Mouse (Mus musculus) midbrain, postnatal 0 days (tissue): ENCODE measurements around the gene Plek. TPM values are rescaled to one million over a fixed set of nuclear protein-coding genes. Genes with fewer than 3 reads are reported as not detected.
"Not testable (repeated sequence)": the region's sequence is repeated elsewhere in the genome, so short reads cannot be mapped to it uniquely, and the experiment has no call there.

Experiments used
- ATAC-seq: fragments of 200-750 bp; cut with Nextera tagmentation; 2 replicates; pipeline ENCODE4 v1.8.0; 2017; ENCODE audit warnings: moderate number of reproducible peaks, mild to moderate bottlenecking, moderate TSS enrichment, moderate library complexity; ENCODE audit not compliant: low FRiP score
- DNase-seq: peaks from one replicate; pipeline ENCODE4 v3.0.0-alpha.2; 2015; ENCODE audit warnings: low spot score
- H3K27ac ChIP-seq: fragments of 300-500 bp; sonication (generic); 2 replicates; pipeline ENCODE4 v1.5.1; 2014; ENCODE audit warnings: low read depth, mild to moderate bottlenecking, low read length, mixed read lengths
- H3K27me3 ChIP-seq: fragments of 300-500 bp; sonication (generic); 2 replicates; pipeline ENCODE4 v1.6.1; 2014; ENCODE audit warnings: low read length, control low read depth, mixed read lengths; ENCODE audit not compliant: insufficient read depth
- H3K36me3 ChIP-seq: fragments of 300-500 bp; sonication (generic); 2 replicates; pipeline ENCODE4 v1.6.1; 2014; ENCODE audit warnings: low read length, control low read depth, mixed read lengths; ENCODE audit not compliant: insufficient read depth
- H3K4me1 ChIP-seq: fragments of 300-500 bp; sonication (generic); 2 replicates; pipeline ENCODE4 v1.6.1; 2014; ENCODE audit warnings: mild to moderate bottlenecking, control low read depth, antibody characterized with exemption, low read length, mixed read lengths; ENCODE audit not compliant: insufficient read depth
- H3K4me2 ChIP-seq: fragments of 300-500 bp; sonication (generic); 2 replicates; pipeline ENCODE4 v1.6.1; 2014; ENCODE audit warnings: low read depth, mild to moderate bottlenecking, low read length, mixed read lengths; ENCODE audit not compliant: poor library complexity, severe bottlenecking
- H3K4me3 ChIP-seq: fragments of 300-500 bp; sonication (generic); 2 replicates; pipeline ENCODE4 v1.5.1; 2014; ENCODE audit warnings: low read depth, mild to moderate bottlenecking, low read length, moderate library complexity
- H3K9ac ChIP-seq: fragments of 300-500 bp; sonication (generic); replicated peaks from 2 replicates; pipeline ENCODE4 v1.6.1; 2014; ENCODE audit warnings: mild to moderate bottlenecking, low read length, moderate library complexity, mixed read lengths; ENCODE audit not compliant: poor library complexity, severe bottlenecking
- H3K9me3 ChIP-seq: fragments of 300-500 bp; sonication (generic); 2 replicates; pipeline ENCODE4 v1.6.1; 2016; ENCODE audit warnings: low read length, control low read depth
- CTCF ChIP-seq: IDR thresholded peaks from 2 replicates; pipeline ENCODE4 v1.5.1; 2016; ENCODE audit warnings: antibody characterized with exemption, mild to moderate bottlenecking
- whole genome bisulfite sequencing: fragments of 180-500 bp; shearing (Covaris S2); extraction: QIAGEN DNeasy Blood & Tissue Kit; methylation state at CpG from one replicate; pipeline ENCODE4 v1.1.7; 2014; 5-methylcytosine and 5-hydroxymethylcytosine counted together
- polyA plus RNA-seq: library from polyadenylated mRNA; unstranded; fragments of >200 nt; fragmentation: Nextera tagmentation; extraction: Ambion mirVana; gene quantifications from 2 replicates; pipeline ENCODE4 v1.2.1, GENCODE M21; 2015
- total RNA-seq: library from RNA; depleted of rRNA; stranded (reverse); fragments of >200 nt; gene quantifications from 2 replicates; pipeline ENCODE4 v1.2.3, GENCODE M21; 2014

Plek gene
- total and polyA plus RNA-seq, 2 experiments from 2014 or later: 4.0 to 5.4 TPM

DNA sequence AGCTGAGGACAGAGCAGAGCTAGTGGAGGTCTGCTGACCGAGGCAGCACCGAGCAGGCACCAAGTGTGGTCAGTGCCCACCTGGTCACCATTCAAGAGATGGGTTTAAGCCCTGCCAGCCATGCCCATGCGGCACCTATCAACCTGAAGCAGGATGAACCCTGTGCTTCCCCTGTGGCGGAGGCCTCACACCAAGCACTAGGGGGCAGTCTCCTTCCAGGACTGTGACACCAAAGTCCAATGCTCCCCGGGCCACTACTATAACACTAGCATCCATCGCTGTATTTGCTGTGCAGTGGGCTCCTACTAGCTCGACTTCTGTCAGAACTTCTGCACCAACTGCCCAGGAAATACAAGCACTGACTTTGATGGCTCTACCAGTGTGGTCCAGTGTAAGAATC, 32.9 kb downstream of the Plek start:
- Histone ChIP-seq H3K9me3 (peaks cover 5% of the 10 kb centered on the region; the same call in 1 of the 2 replicates), H3K4me2 (no peak overlapping the region), H3K9ac (no peak overlapping the region), H3K36me3 (no peaks in the 10 kb centered on the region), H3K27me3 (no peaks in the 10 kb centered on the region), H3K4me3 (no peak overlapping the region), H3K4me1 (no peaks in the 10 kb centered on the region), H3K27ac (no peak overlapping the region)
- 94% methylated on average over 7 of the region's 7 CpGs for WGBS
- TF ChIP-seq CTCF: no peak
- ATAC-seq: no peak
- DNase-seq: no peak

DNA sequence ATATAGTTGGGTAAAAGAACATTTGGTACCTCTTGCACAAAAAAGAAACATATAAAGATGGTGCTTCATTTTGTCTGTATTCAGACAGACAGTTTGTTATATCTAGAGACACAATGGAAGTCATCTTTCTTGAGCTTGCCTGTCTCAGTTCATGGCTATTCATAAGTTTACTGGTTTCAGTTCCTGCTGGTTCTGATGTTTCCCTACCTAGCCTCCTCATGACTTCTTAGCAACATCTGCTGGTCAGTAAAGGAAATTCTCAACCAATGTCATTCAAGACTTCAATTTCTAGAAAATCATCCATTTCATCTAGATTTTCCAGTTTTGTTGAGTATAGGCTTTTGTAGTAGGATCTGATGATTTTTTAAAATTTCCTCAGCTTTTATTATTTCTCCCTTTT, 39.2 kb downstream of the Plek start:
- Histone ChIP-seq H3K36me3 (no peaks in the 10 kb centered on the region), H3K27ac (no peak overlapping the region), H3K9me3 (no peaks in the 10 kb centered on the region), H3K27me3 (no peaks in the 10 kb centered on the region), H3K4me3 (no peak overlapping the region), H3K4me1 (no peaks in the 10 kb centered on the region), H3K4me2 (no peak overlapping the region), H3K9ac (no peak overlapping the region)
- no peak for TF ChIP-seq CTCF
- DNase-seq (no peak), ATAC-seq (no peak)

DNA sequence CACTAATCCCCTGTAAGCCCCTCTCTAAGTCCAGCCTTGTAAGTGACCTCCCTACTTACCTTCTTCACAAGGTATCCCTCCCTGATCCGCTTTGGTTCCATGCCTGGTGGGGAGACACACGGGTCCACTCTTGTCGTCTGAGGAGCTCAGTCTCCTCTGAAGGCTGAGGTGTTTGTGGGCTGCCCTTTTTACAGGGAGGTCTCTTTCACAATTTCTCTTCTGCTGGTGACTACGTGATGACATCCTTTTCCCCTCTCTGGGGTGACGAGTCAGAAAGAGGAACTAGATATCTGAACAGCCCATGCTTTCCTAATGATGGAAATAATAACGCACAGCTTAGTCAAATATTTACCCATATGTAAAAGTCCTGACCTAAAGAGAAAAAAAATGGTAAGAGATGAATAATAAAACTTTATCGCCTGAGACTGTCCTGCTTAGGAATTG, 43.7 kb downstream of the Plek start:
- no peaks in the 10 kb centered on the region for H3K9me3 ChIP-seq
- no peaks in the 10 kb centered on the region for H3K36me3 ChIP-seq
- no peaks in the 10 kb centered on the region for H3K27me3 ChIP-seq
- H3K4me3 ChIP-seq: no peak overlapping the region
- no peak for TF ChIP-seq CTCF
- WGBS: 80% methylated on average over 7 of the region's 7 CpGs
- ATAC-seq: no peak
- no peak for DNase-seq
- H3K4me1 ChIP-seq: no peaks in the 10 kb centered on the region
- no peak overlapping the region for H3K4me2 ChIP-seq
- no peak overlapping the region for H3K9ac ChIP-seq
- no peak overlapping the region for H3K27ac ChIP-seq

DNA sequence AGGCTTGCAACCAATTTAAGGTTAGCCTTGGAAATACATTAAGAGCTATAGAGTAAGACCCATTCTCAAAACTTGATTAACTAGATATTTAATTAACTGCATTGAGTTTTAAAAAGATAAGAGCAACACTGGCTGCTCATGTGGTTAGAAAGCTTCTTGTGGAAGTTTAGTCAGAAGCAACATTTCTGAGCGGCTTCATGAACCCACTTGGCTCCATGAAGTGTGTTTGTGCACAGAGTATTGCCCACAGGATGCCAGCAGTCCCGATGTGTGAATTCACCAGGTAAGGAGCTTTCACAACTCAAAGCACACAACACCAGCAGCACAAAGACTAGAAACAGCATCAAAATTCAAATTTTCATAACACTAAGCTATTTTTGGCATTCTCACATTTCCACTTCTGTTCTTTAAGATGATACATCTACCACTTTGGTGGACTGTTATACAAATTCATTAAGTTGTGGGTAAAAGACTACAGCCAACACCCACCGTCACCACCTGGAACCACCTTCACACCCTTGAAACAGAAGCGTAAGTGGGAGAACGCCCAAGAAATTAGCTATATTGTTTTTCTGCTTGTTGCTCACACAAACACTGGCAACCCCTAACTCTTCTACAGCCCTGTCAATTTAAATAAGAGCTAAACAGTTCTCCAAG, 44.5 kb downstream of the Plek start:
- Histone ChIP-seq H3K36me3 (no peaks in the 10 kb centered on the region), H3K4me1 (no peaks in the 10 kb centered on the region), H3K9ac (no peak overlapping the region), H3K9me3 (no peaks in the 10 kb centered on the region), H3K4me2 (no peak overlapping the region), H3K4me3 (no peak overlapping the region), H3K27ac (no peak overlapping the region), H3K27me3 (no peaks in the 10 kb centered on the region)
- WGBS: 92% methylated on average over 5 of the region's 5 CpGs
- TF ChIP-seq CTCF: no peak
- no peak for DNase-seq
- no peak for ATAC-seq

DNA sequence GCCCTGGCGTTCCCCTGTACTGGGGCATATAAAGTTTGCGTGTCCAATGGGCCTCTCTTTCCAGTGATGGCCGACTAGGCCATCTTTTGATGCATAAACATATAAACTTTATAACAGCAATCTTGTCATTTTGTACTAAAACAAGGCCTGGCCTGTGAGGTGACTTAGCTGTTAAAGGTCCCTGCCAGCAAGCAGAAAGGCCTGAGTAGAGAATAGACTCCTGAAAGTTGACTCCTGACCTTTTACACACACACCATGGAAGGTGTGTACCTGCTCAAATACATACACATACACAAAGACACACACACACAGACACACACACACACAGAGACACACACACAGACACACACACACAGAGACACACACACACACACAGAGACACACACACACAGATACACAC, 45.7 kb downstream of the Plek start:
- H3K27ac ChIP-seq, H3K27me3 ChIP-seq, DNase-seq, H3K36me3 ChIP-seq, ATAC-seq, H3K4me2 ChIP-seq, H3K4me1 ChIP-seq, H3K4me3 ChIP-seq, H3K9ac ChIP-seq, H3K9me3 ChIP-seq: not testable (repeated sequence)
- WGBS: 72% methylated on average over 2 of the region's 3 CpGs

DNA sequence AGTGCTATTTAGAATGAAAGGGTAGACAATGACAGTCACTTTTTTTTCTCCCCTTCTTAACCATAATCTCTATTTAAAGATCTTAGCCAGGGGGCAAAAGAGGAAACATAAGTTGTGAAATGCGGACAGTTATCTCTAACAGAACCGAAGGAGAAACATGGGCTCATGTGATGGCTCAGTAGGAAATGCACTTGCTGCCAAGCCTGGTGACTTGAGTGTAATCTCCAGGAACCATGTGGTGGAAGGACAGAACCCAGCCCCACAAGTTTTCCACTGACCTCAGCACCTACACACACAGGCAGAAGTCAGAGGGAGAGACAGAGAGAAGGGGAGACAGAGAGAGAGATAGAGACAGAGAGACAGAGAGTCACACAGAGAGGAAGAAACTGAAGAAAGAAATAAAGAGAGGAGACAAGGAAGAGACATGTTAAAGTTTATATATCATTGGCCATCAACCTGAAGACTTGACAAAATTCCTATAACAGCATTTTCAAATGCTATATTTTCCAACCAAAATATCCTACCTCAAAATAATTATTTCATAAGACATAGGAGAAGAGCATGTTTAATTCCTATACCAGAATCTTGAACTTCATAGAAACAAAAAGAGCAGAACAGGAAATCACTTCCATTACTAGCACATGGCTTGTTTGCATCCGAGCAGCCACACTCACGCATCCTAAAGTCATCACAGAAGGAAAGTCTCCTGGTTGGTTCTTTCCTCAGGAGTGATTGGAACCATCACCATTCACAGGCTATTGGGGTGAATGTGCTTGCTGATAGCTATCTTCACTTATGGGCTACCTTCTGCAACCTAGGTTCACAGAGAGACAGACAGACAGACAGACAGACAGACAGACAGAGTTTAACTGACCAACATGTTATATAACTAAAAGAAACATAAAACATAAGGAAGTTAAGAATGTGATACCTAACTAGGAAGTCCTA, 47.0 kb downstream of the Plek start:
- Histone ChIP-seq H3K9ac (no peak overlapping the region), H3K27me3 (no peaks in the 10 kb centered on the region), H3K4me2 (no peak overlapping the region), H3K4me1 (no peaks in the 10 kb centered on the region), H3K36me3 (no peaks in the 10 kb centered on the region), H3K4me3 (no peak overlapping the region), H3K27ac (no peak overlapping the region), H3K9me3 (no peaks in the 10 kb centered on the region)
- ATAC-seq (no peak), DNase-seq (no peak)
- TF ChIP-seq CTCF: no peak
- 85% methylated on average over 4 of the region's 4 CpGs for WGBS
